Mouse (Mus musculus) left cerebral cortex, adult 18-20 months (tissue): ENCODE data around the gene Kif14. TPM values are rescaled to one million over a fixed set of nuclear protein-coding genes. Genes with fewer than 3 reads are reported as not detected.
A peak's percentile ranks its signal among the peaks of the same experiment; 100 is the strongest.

Experiments used
- DNase-seq, 2 experiments: peaks; one replicate each; pipeline ENCODE4 v3.0.0; 2021 to 2022; ENCODE audit warnings: low spot score in 2 of 2, mixed read lengths in 1 of 2
- long read RNA-seq, 2 experiments: library from polyadenylated mRNA; stranded (forward); transcript quantifications; one replicate each; pipeline ENCODE4 v2.0.0; 2021
- total RNA-seq, 2 experiments: library from RNA; stranded (reverse); gene quantifications; 2 replicates each; pipeline ENCODE4 v1.2.3; 2021

Kif14 gene
- under 1 TPM; 0.14 to 0.23 TPM for total RNA-seq
- long read RNA-seq, experiment 1, result 0 reads
- long read RNA-seq, experiment 2, partial matches to known transcripts, result 0 of 1 reads
- long read RNA-seq, experiment 2, other reads (novel, unspliced or antisense), result 1 of 1 reads

- peak; percentile 92 to 93 for DNase-seq
These were observed at the start of gene Kif14 for GRCm38 (mm10) chr1:136466143-136466811. Gene Kif14 (plus strand): TSS chr1:136466343.

GRCm38 (mm10) chr1:136418393-136418792, 47.8 kb upstream of the Kif14 start:
- DNase-seq, result peak; percentile 45 to 73

GRCm38 (mm10) chr1:136427166-136427969, 38.8 kb upstream of the Kif14 start:
- DNase-seq, result no peak

- no peak for DNase-seq
These were observed 37.2 kb upstream of the Kif14 start for GRCm38 (mm10) chr1:136428981-136429380.

- no peak for DNase-seq
These were observed 35.9 kb upstream of the Kif14 start for GRCm38 (mm10) chr1:136430126-136430818.

GRCm38 (mm10) chr1:136440741-136441140, 25.4 kb upstream of the Kif14 start:
- DNase-seq, result no peak

GRCm38 (mm10) chr1:136442809-136443208, 23.3 kb upstream of the Kif14 start:
- no peak for DNase-seq

- no peak for DNase-seq
These were observed 21.4 kb upstream of the Kif14 start for GRCm38 (mm10) chr1:136444555-136445255.

- no peak for DNase-seq
These were observed 19.2 kb upstream of the Kif14 start for GRCm38 (mm10) chr1:136446933-136447332.

GRCm38 (mm10) chr1:136447338-136447737, 18.8 kb upstream of the Kif14 start:
- no peak for DNase-seq

- no peak for DNase-seq
These were observed 16.6 kb upstream of the Kif14 start for GRCm38 (mm10) chr1:136449541-136449940.

- no peak for DNase-seq
These were observed 15.9 kb upstream of the Kif14 start for GRCm38 (mm10) chr1:136450206-136450605.

GRCm38 (mm10) chr1:136452421-136452820, 13.7 kb upstream of the Kif14 start:
- no peak for DNase-seq

GRCm38 (mm10) chr1:136455756-136456585, 10.2 kb upstream of the Kif14 start:
- no peak for DNase-seq

- no peak for DNase-seq
These were observed 9.4 kb upstream of the Kif14 start for GRCm38 (mm10) chr1:136456741-136457140.

GRCm38 (mm10) chr1:136457403-136457802, 8.7 kb upstream of the Kif14 start:
- no peak for DNase-seq

GRCm38 (mm10) chr1:136458691-136459245, 7.4 kb upstream of the Kif14 start:
- DNase-seq, result peak in 1 of 2 experiments; percentile 11

- DNase-seq, result peak; percentile 18 to 32
These were observed 3.7 kb upstream of the Kif14 start for GRCm38 (mm10) chr1:136462443-136462842.

GRCm38 (mm10) chr1:136465168-136465567, 975 bp upstream of the Kif14 start:
- no peak for DNase-seq

GRCm38 (mm10) chr1:136469408-136469807, 3.3 kb downstream of the Kif14 start:
- no peak for DNase-seq
